Mouse (Mus musculus) ES-E14 (cell line): Measurements from ENCODE around the gene Mbd3.

ENCODE experiments used
- CHD2 ChIP-seq: IDR thresholded peaks from 2 replicates; pipeline ENCODE4 v1.6.1; 2014; ENCODE audit warnings: mild to moderate bottlenecking, low read depth, low read length, inconsistent platforms
- HCFC1 ChIP-seq: IDR thresholded peaks from 2 replicates; pipeline ENCODE4 v1.6.1; 2012; ENCODE audit warnings: low read length, inconsistent platforms, borderline replicate concordance; ENCODE audit not compliant: insufficient read depth
- MAFK ChIP-seq: IDR thresholded peaks from 2 replicates; pipeline ENCODE4 v1.6.1; 2014; ENCODE audit warnings: mild to moderate bottlenecking, low read depth, low read length, inconsistent platforms; ENCODE audit not compliant: insufficient read depth
- ZC3H11A ChIP-seq: IDR thresholded peaks from 2 replicates; pipeline ENCODE4 v1.6.1; 2012; ENCODE audit warnings: low read depth, mild to moderate bottlenecking, inconsistent platforms, low read length, borderline replicate concordance
- ZNF384 ChIP-seq: IDR thresholded peaks from 2 replicates; pipeline ENCODE4 v1.6.1; 2012; ENCODE audit warnings: low read depth, low read length, inconsistent platforms

- TF ChIP-seq ZC3H11A: no peak
- TF ChIP-seq HCFC1: no peak
- TF ChIP-seq MAFK: no peak
- TF ChIP-seq ZNF384: no peak
- TF ChIP-seq CHD2: no peak
Measured at GRCm38 (mm10) chr10:80352727-80353126, 46.6 kb downstream of the Mbd3 start.
